Mouse (Mus musculus) C2C12 (cell line): ENCODE measurements around the gene Sh3pxd2a.

Source experiments
- CEBPB ChIP-seq: IDR thresholded peaks from one replicate; pipeline ENCODE4 v1.6.1; 2011; ENCODE audit warnings: low read depth, mild to moderate bottlenecking, control low read depth, moderate library complexity
- CTCF ChIP-seq: IDR thresholded peaks from one replicate; pipeline ENCODE4 v1.5.1; 2011; ENCODE audit not compliant: control insufficient read depth, insufficient read depth, insufficient read length
- MAX ChIP-seq: IDR thresholded peaks from one replicate; pipeline ENCODE4 v1.6.1; 2011; ENCODE audit warnings: mild to moderate bottlenecking, control low read depth
- USF1 ChIP-seq: IDR thresholded peaks from one replicate; pipeline ENCODE4 v1.6.1; 2011; ENCODE audit warnings: low read depth, mild to moderate bottlenecking, control low read depth, moderate library complexity

GRCm38 (mm10) chr19:47216766-47217165, 247.4 kb downstream of the Sh3pxd2a start:
- TF ChIP-seq CEBPB = no peak
- no peak for TF ChIP-seq CTCF
- TF ChIP-seq USF1 = no peak
- TF ChIP-seq MAX = no peak
